Mouse (Mus musculus) liver, postnatal 0 days (tissue): ENCODE data around the gene Mdm2. TPM values are rescaled to one million over a fixed set of nuclear protein-coding genes. Genes with fewer than 3 reads are reported as not detected.

Source experiments
- ATAC-seq: fragments of 200-750 bp; cut with Nextera tagmentation; 2 replicates; pipeline ENCODE4 v1.8.0; 2017; ENCODE audit warnings: mild to moderate bottlenecking, moderate library complexity
- DNase-seq: peaks from one replicate; pipeline ENCODE4 v3.0.0-alpha.2; 2016
- H3K27ac ChIP-seq: fragments of 300-500 bp; sonication (generic); 2 replicates; pipeline ENCODE4 v1.5.1; 2014; ENCODE audit warnings: antibody characterized with exemption, moderate library complexity, mild to moderate bottlenecking, low read depth
- H3K27me3 ChIP-seq: fragments of 300-500 bp; sonication (generic); 2 replicates; pipeline ENCODE4 v1.6.1; 2014; ENCODE audit warnings: low read length, control low read depth, mixed read lengths; ENCODE audit not compliant: insufficient read depth
- H3K36me3 ChIP-seq: fragments of 300-500 bp; sonication (generic); replicated peaks from 2 replicates; pipeline ENCODE4 v1.6.1; 2014; ENCODE audit warnings: mild to moderate bottlenecking, control low read depth, low read length, moderate library complexity, mixed read lengths; ENCODE audit not compliant: insufficient read depth
- H3K4me1 ChIP-seq: fragments of 300-500 bp; sonication (generic); 2 replicates; pipeline ENCODE4 v1.6.1; 2014; ENCODE audit warnings: antibody characterized with exemption, mild to moderate bottlenecking, control low read depth; ENCODE audit not compliant: insufficient read depth
- H3K4me2 ChIP-seq: fragments of 300-500 bp; sonication (generic); 2 replicates; pipeline ENCODE4 v1.6.1; 2014; ENCODE audit warnings: low read depth, mild to moderate bottlenecking, low read length, moderate library complexity, mixed read lengths
- H3K4me3 ChIP-seq: fragments of 300-500 bp; sonication (generic); 2 replicates; pipeline ENCODE4 v1.5.1; 2014; ENCODE audit warnings: low read depth, low read length
- H3K9ac ChIP-seq: fragments of 300-500 bp; sonication (generic); replicated peaks from 2 replicates; pipeline ENCODE4 v1.6.1; 2014; ENCODE audit warnings: mild to moderate bottlenecking, moderate library complexity
- H3K9me3 ChIP-seq: fragments of 300-500 bp; sonication (generic); 2 replicates; pipeline ENCODE4 v1.6.1; 2016; ENCODE audit warnings: mild to moderate bottlenecking, control low read depth, low read length, mixed read lengths
- CTCF ChIP-seq: sonication (generic); IDR thresholded peaks from 2 replicates; pipeline ENCODE4 v1.5.1; 2016; ENCODE audit warnings: antibody characterized with exemption, low read depth
- EP300 ChIP-seq: IDR thresholded peaks from 2 replicates; pipeline ENCODE4 v1.6.1; 2016; ENCODE audit warnings: antibody characterized with exemption, low read depth, mild to moderate bottlenecking
- whole genome bisulfite sequencing: fragments of 180-500 bp; shearing (Covaris S2); extraction: QIAGEN DNeasy Blood & Tissue Kit; methylation state at CpG from one replicate; pipeline ENCODE4 v1.1.7; 2014; ENCODE audit not compliant: insufficient replicate concordance; 5-methylcytosine and 5-hydroxymethylcytosine counted together
- polyA plus RNA-seq: library from polyadenylated mRNA; unstranded; fragments of >200 nt; fragmentation: Nextera tagmentation; extraction: Ambion mirVana; gene quantifications from 2 replicates; pipeline ENCODE4 v1.2.1, GENCODE M21; 2015

The Mdm2 gene
- polyA plus RNA-seq, 1 experiment from 2014 or later: 11.3 TPM

DNA sequence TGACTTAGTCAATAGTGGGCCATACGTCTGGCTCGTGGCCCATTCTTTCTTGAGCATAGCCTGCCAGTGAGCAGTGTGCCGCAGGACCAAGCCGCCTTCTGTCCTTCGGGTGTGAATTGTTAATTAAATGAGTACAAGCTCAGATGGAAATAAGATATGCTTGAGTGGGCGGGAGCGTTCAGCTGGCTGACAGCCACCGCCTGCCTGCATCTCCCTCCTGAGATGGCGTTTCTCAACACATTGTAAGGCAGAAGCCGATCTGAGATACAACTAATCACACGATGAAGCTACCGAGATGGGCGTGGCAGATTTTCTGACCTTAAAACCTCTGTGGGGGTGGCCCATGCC, 63.4 kb downstream of the Mdm2 start:
- WGBS: 76% methylated on average over 13 of the region's 13 CpGs
- Histone ChIP-seq H3K27ac (no peak overlapping the region), H3K9ac (no peak overlapping the region), H3K9me3 (no peaks in the 10 kb centered on the region), H3K4me1 (no peaks in the 10 kb centered on the region), H3K4me2 (no peak overlapping the region), H3K36me3 (no peaks in the 10 kb centered on the region), H3K27me3 (no peaks in the 10 kb centered on the region), H3K4me3 (no peak overlapping the region)
- TF ChIP-seq EP300 (no peak), CTCF (no peak)
- ATAC-seq (no peak), DNase-seq (no peak)

- TF ChIP-seq CTCF: no peak
- no peak for TF ChIP-seq EP300
- Histone ChIP-seq H3K36me3 (no peaks in the 10 kb centered on the region), H3K4me3 (no peak overlapping the region), H3K9ac (no peak overlapping the region), H3K4me2 (no peak overlapping the region), H3K9me3 (no peaks in the 10 kb centered on the region), H3K27ac (no peak overlapping the region), H3K4me1 (no peaks in the 10 kb centered on the region), H3K27me3 (no peaks in the 10 kb centered on the region)
- ATAC-seq: no peak
- 78% methylated on average over 5 of the region's 5 CpGs for WGBS
- no peak for DNase-seq
Measured at GRCm38 (mm10) chr10:117646482-117647157, 63.9 kb downstream of the Mdm2 start.

DNA sequence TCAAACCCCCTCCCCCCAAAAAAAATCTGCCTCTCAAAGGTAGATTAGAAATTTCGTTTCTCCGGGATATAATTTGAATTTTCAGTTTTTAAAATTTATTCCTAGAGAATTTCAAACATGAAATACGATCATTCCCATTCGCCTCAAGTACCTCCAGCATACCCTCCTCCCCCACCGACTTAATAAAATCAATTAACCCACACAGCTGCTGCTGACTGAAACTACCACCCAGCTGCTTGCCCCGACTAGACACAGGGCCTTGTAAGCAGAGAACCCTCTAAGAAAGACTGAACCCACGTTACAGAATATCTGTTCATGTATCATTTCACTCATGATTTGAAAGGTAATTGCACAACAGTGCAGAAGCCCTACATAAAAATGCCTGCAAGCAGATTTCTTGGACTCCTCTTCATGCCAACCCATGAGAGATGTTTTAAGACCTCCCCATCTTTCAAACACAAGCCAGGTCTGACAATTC, 65.0 kb downstream of the Mdm2 start:
- TF ChIP-seq CTCF (no peak), EP300 (no peak)
- H3K36me3 ChIP-seq: no peaks in the 10 kb centered on the region
- no peak overlapping the region for H3K27ac ChIP-seq
- H3K9me3 ChIP-seq: no peaks in the 10 kb centered on the region
- DNase-seq: no peak
- H3K4me3 ChIP-seq: no peak overlapping the region
- no peaks in the 10 kb centered on the region for H3K27me3 ChIP-seq
- H3K4me2 ChIP-seq: no peak overlapping the region
- no peak overlapping the region for H3K9ac ChIP-seq
- ATAC-seq: no peak
- no peaks in the 10 kb centered on the region for H3K4me1 ChIP-seq
- 77% methylated on average over 7 of the region's 7 CpGs for WGBS

- H3K9me3 ChIP-seq: no peaks in the 10 kb centered on the region
- H3K36me3 ChIP-seq: no peaks in the 10 kb centered on the region; the same call in 1 of the 2 replicates
- DNase-seq (no peak), ATAC-seq (no peak)
- no peak for TF ChIP-seq EP300
- TF ChIP-seq CTCF: no peak
- H3K9ac ChIP-seq: no peak overlapping the region
- no peak overlapping the region for H3K4me3 ChIP-seq
- H3K27me3 ChIP-seq: no peaks in the 10 kb centered on the region
- no peak overlapping the region for H3K27ac ChIP-seq
- H3K4me2 ChIP-seq: no peak overlapping the region
- WGBS: 84% methylated on average over 11 of the region's 11 CpGs
- 0 out of 2 replicates have a peak, but pooled peaks cover 2% of the 10 kb centered on the region for H3K4me1 ChIP-seq
Measured at GRCm38 (mm10) chr10:117644828-117645227, 65.7 kb downstream of the Mdm2 start.

- Histone ChIP-seq H3K27me3 (no peaks in the 10 kb centered on the region), H3K4me3 (no peak overlapping the region), H3K4me1 (0 out of 2 replicates have a peak, but pooled peaks cover 3% of the 10 kb centered on the region), H3K36me3 (no peaks in the 10 kb centered on the region; the same call in 1 of the 2 replicates), H3K9ac (no peak overlapping the region), H3K4me2 (no peak overlapping the region), H3K9me3 (no peaks in the 10 kb centered on the region), H3K27ac (no peak overlapping the region)
- ATAC-seq: no peak
- no peak for DNase-seq
- 84% methylated on average over 8 of the region's 8 CpGs for WGBS
- TF ChIP-seq CTCF (no peak), EP300 (no peak)
Measured at GRCm38 (mm10) chr10:117644429-117644748, 66.2 kb downstream of the Mdm2 start.

DNA sequence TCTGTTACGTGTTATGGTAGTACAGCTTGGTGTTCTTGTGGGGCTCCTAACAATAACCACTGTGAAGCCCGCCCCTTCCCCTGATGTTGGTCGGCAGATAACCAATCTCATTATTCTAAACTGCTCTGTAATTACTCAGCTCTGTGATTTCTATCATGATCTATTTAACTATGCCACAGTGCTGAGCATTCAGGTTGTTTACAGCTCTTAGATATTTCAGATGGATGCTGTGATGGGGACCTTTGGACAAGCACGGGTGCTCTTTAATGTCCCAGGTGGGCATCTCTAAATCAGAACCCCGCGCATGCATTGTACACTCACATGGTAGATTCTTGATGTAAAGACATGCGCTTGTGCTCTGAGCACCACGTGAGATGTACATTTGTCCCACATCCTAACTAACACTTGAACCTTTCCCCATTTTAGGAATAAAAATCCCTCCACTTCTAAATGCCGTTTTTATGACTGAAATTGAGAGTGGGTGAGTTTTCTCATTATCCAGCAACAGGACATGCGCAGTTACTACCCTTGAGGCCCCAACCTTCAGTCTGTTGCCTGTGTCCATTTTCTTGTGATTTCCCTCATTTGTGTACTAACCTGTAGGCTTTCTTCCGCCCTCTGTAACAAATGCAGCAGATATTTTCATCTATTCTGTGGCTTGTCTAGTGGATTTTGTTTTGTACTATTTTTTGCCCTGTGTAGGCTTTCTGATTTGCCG, 66.7 kb downstream of the Mdm2 start:
- no peak overlapping the region for H3K27ac ChIP-seq
- no peaks in the 10 kb centered on the region; the same call in 1 of the 2 replicates for H3K36me3 ChIP-seq
- no peaks in the 10 kb centered on the region for H3K27me3 ChIP-seq
- H3K9ac ChIP-seq: no peak overlapping the region
- H3K4me1 ChIP-seq: 0 out of 2 replicates have a peak, but pooled peaks cover 3% of the 10 kb centered on the region
- DNase-seq: no peak
- TF ChIP-seq EP300 (no peak), CTCF (no peak)
- WGBS: 79% methylated on average over 12 of the region's 12 CpGs
- H3K9me3 ChIP-seq: no peaks in the 10 kb centered on the region
- no peak overlapping the region for H3K4me3 ChIP-seq
- H3K4me2 ChIP-seq: no peak overlapping the region
- ATAC-seq: no peak
